Mouse (Mus musculus) E14TG2a.4 (cell line): ENCODE measurements around the gene Hmgcl.

Experiments used
- CTCF ChIP-seq: conservative IDR thresholded peaks from 2 replicates; pipeline ENCODE4 v1.5.1; 2014; ENCODE audit warnings: low read length
- NANOG ChIP-seq: IDR thresholded peaks from 2 replicates; pipeline ENCODE4 v1.6.1; 2014; ENCODE audit warnings: borderline replicate concordance, low read length, mixed read lengths
- POU5F1 ChIP-seq: IDR thresholded peaks from 2 replicates; pipeline ENCODE4 v1.6.1; 2014; ENCODE audit warnings: low read length, borderline replicate concordance

GRCm38 (mm10) chr4:135948142-135948541, 1.9 kb downstream of the Hmgcl start:
- no peak for TF ChIP-seq CTCF
- TF ChIP-seq NANOG, result no peak
- TF ChIP-seq POU5F1, result no peak
